Mouse (Mus musculus) cerebellum, adult 11 months (tissue): ENCODE measurements around the gene Rhbdf2.
"Not testable (repeated sequence)": the region's sequence is repeated elsewhere in the genome, so short reads cannot be mapped to it uniquely, and the experiment has no call there.

Source experiments
- DNase-seq: peaks from one replicate; pipeline ENCODE4 v3.0.0; 2022

Rhbdf2 gene

GRCm38 (mm10) chr11:116616438-116617118 lies 10.2 kb downstream of the Rhbdf2 start:
- no peak for DNase-seq

DNA sequence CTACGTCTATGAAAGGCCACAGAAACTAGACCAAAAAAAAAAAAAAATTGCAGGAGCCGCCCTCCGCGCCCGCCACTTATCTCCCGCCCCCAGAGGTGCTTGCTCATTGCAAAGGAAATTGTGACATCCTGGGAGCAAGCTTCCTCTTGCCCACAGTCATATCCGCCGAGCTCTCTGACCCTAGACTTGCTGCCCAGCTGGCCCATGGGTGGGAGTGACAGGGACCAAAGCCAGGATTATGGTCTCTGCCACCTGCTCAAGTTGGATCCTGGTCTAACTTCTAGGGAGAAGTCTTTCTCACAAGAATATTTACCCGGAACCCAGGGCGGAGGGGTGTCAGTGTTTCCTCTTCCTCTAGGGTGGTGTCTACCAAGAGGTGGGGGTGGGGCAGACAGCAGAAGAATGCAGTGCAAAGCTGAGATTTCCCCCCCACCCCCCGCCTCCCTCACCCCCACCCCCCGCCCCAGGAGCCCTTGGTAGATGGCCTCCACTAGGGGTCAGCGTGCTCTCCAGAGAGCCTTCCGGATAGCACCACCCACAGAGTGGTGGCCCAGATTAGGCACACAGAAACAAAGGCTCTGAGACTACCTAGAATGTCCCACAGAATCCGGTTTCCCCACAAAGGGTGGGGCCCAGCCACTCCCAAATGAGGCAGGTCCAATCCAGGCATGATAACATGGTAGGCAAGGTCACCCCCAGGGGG lies 10.9 kb downstream of the Rhbdf2 start:
- DNase-seq: no peak

DNA sequence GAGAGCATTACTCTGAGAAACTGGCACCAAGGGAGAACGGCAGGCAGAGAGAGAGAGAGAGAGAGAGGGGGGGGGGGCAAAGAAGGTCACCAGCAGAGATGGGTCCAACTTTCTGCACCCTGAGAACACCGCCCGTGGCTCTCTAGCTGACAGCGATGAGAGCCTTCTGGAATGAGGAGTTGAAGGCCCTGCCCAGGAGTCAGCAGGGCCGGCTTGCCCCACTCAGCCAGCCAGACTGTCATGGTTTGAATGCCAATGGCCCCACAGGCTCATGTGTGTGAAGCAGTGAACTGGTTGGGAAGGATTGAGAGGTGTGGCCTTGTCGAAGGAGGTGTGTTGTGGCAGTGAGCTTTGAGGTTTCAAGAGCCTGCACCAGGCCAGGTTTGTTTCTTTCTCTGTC lies 13.6 kb downstream of the Rhbdf2 start:
- no peak for DNase-seq

DNA sequence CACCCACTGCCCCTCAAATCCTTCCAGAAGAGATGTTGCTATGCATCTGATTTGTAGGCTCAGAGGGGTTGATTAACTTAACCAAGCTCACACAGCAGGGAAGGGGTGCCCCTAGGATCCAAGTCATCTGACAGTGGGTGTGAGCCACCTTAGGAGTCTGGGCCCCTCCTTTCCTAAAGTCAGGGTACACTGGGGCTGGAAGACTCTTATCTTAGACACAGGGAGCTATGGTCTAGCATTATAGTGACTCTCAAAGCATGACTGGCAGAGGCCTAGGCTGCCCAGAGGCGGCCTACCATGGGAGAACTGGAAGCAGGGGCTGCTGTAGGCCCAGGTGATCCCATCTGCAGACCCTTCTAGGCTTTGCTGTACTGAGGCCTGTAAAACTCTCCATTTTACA lies 14.3 kb downstream of the Rhbdf2 start:
- DNase-seq: no peak

DNA sequence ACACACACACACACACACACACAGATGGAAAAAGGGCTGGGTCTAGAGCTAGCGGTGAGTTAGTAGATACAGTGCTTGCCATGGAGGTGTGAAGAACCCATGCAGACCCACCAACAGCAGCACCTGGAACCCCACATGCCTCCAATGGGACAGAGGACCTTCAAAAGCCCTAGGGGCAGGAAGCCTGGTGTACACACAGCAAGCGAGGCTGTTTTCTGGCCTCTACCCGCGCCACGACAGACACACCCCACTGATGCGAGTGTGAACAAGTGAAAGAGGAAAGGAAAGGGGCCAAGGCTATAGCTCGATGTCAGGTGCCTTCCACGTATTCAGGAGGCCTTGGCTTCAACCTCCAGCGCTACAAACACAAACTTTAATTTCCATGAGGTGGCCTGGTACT lies 14.9 kb downstream of the Rhbdf2 start:
- DNase-seq: no peak

DNA sequence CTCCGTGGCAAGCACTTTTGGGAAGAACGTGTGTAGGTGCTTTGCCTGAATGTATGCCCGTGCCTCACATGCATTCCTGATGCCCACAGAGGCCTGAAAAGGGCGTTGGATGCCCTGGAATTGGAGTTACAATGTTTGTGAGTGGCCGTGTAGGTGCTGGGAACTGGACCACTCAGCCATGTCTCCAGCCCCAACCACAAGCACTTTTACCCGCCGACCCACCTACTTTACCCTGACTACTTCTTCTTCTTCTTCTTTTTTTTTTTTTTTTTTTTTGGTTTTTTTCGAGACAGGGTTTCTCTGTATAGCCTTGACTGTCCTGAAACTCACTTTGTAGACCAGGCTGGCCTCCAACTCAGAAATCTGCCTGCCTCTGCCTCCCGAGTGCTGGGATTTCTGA lies 15.7 kb downstream of the Rhbdf2 start:
- not testable (repeated sequence) for DNase-seq

- peak; percentile 91 for DNase-seq
Measured at GRCm38 (mm10) chr11:116609965-116610630, 16.7 kb downstream of the Rhbdf2 start.

- DNase-seq: no peak
Measured at GRCm38 (mm10) chr11:116607717-116608116, 19.1 kb downstream of the Rhbdf2 start.

GRCm38 (mm10) chr11:116604097-116604496 lies 22.7 kb downstream of the Rhbdf2 start:
- no peak for DNase-seq

DNA sequence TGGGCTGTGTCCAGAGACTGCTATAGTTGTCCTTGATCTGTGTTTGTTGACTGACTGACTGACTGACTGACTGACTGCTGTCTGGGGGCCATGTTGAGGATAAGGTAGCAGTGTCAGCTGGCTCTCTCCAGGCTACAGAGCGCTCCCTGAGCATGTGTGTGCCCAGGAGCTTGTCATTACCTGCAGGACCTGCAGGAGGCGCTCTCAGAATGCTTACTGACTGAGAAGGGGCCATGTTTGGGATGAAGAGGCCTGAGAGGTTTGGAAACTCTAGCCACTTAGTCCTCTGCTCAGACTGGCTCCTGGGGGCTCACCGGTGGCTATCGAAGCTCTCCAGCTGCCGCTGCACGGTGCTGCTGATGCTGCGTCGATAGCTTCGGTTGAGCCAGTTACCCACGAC lies 23.5 kb downstream of the Rhbdf2 start:
- no peak for DNase-seq

GRCm38 (mm10) chr11:116602043-116602442 lies 24.8 kb downstream of the Rhbdf2 start:
- DNase-seq: no peak

DNA sequence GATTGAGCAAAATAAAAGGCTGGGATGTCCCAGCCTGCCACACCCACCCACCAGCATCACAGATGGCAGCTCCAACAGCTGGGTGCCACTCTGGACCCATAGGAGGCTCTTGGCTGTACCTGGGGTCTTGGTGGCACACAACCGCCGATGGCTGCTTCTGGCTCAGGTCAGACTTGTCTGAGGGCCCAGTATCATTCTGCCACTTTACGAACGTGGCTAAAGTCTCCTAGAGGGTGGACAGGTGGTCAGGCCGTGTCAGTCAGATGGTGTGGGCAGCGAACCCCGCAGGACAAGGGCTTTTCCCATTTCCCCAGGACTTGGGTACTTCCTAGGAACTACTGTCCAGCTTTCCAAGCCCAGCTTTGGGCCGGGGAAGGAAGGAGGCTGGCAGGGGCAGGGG lies 25.7 kb downstream of the Rhbdf2 start:
- no peak for DNase-seq

- no peak for DNase-seq
Measured at GRCm38 (mm10) chr11:116599230-116599629, 27.6 kb downstream of the Rhbdf2 start.

GRCm38 (mm10) chr11:116598193-116598592 lies 28.6 kb downstream of the Rhbdf2 start:
- no peak for DNase-seq

GRCm38 (mm10) chr11:116596766-116597165 lies 30.1 kb downstream of the Rhbdf2 start:
- DNase-seq: no peak

DNA sequence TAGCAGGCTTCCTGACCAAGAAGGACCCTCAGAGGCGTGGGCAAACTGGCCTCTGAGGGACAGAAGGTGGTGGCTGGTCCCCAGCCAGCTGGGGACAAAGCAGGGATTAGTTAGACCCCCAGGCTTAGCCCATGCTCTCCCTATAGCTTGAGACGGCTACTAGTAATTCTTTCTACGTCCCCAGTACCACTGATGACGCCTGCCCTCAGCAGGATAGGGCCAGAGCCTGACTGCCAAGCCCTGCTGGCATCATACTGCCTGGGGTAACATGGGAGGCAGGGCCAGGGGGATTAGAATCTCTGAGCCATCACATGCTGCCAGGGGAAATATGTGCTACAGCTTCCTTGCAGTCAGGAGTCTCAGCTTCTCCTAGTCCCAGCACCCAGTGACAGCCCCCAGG lies 33.5 kb downstream of the Rhbdf2 start:
- DNase-seq: no peak

DNA sequence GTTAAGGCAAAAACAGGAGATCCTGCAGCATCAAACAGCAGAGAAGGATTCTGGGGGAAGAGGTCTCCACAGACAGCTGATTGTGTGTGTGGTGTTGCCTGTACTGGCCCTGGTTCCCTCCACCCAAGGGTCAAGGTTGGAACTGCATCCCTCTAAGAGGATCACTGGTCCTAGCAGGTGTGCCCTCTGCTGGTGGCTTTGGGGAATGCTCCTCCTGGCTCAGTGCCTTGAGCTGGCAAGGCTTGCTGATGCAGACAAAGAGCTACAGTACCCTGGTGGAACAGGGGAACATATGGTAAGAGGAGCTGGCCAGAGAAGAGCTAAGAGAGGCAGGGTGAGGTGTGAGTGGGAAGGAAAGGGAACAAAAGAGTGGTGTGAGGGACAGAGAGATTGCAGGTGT lies 34.4 kb downstream of the Rhbdf2 start:
- peak; percentile 99 for DNase-seq

- no peak for DNase-seq
Measured at GRCm38 (mm10) chr11:116591621-116592020, 35.2 kb downstream of the Rhbdf2 start.

DNA sequence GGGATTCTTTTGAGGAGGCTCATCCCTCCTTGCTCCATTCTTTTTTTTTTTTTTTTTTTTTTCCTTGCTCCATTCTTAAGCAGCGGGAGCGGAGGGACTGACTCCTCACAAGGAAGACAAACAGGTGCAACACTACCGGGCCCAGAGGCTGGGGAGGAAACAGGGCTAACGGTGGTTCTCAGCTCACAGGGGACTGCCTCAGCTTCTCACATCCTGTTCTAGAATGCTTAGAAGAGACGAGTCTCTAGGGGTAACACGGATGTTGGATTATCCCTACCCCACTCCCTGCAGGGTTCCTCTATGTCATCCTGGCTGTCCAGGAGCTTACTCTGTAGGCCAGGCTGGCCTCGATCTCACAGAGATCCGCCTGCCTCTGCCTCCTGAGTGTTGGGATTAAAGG lies 37.2 kb downstream of the Rhbdf2 start:
- no peak for DNase-seq

- DNase-seq: no peak
Measured at GRCm38 (mm10) chr11:116589020-116589531, 37.7 kb downstream of the Rhbdf2 start.

DNA sequence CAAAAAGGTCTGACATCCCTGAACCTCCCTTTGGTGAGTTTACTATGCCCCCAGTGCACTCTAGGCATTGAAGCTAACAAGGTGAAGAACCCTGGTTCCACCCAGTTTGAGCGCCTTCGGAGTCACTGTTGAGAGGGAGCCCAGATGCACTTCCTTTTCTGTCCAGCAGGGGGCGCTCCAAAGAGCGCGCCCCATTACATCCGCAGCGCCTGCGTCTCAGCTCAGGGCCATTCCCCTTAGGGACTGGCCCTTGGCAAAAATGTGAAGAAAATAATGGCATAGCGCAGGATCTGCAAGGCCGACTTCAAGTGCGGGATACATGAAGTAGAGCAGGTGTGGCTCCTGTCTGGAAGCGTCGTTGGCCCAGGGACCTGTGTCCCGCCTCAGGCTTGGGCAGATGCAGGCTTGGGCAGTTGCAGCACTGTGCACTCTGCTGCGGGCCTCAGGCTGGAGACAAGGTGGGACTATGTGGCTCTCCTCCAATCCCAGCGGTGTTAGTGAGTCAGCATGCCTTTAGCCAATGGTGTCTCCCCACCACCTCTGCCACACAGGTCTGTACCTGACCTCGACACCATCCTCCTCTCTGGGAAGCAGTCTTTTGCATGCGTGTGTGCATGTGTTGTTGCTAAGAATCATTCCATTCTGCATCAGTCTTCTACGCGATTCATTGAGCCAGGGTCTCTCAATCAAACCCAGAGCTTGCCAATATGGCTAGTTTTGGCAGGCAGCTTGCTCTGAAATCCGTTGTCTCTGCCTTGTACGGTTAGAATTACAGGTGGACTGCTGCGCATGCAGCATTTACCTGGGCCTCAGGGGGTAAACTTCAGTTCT lies 39.8 kb downstream of the Rhbdf2 start:
- DNase-seq: peak; percentile 72

DNA sequence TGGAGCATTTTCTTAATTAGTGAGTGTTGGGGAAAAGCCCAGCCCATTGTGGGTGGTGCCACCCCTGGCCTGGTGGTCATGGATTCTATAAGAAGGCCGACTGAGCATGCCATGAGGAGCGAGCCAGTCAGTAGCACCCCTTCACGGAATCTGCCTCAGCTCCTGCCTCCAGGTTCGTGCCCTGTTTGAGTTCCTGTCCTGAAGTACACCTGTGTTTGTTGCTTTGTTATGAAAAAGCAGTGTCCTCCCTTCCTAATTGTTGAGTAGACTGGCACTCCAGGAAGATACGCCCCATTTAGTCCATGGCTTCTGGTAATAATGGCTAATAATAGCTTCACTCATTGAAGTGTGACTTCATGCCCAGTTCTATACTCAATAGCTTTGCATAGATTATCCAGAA lies 40.5 kb downstream of the Rhbdf2 start, which contains the start of gene Aanat:
TSS of gene Aanat (plus strand) at position 123 of the 400 bp plus-strand sequence.
- DNase-seq: no peak

- DNase-seq: no peak
Measured at GRCm38 (mm10) chr11:116585682-116586081, 41.1 kb downstream of the Rhbdf2 start.
